Mouse (Mus musculus): Measurements from ENCODE around the gene Erbin. TPM values are rescaled to one million over a fixed set of nuclear protein-coding genes. Genes with fewer than 3 reads are reported as not detected.

Erbin gene
- total RNA-seq, 2 experiments from 2014 or later = 34.7 to 40.1 TPM

- intact Hi-C loops (cut with DNase I) = no loop called here
- no peak for DNase-seq
Observed at GRCm38 (mm10) chr13:103829623-103830135, 90.6 kb downstream of the Erbin start.

DNA sequence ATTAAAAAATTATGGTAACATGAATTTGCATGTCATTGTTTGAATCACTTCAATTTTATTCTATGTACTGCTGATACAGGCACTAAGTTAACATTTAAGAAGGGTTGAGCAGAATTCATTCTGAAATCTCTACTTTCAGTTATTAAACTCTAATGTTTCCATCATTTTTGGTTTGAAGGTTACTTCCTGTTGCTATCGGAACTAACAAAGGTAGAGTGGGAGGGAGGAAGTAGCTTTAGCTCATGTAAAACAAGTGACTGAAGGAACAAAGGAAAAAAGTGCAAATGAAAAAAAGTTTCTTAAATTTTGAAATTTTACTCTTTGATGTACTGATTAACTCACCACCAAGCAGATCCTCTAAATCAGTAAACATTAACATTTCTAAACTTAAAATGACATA, 98.0 kb downstream of the Erbin start:
- intact Hi-C loops (cut with DNase I) = no loop called here

DNA sequence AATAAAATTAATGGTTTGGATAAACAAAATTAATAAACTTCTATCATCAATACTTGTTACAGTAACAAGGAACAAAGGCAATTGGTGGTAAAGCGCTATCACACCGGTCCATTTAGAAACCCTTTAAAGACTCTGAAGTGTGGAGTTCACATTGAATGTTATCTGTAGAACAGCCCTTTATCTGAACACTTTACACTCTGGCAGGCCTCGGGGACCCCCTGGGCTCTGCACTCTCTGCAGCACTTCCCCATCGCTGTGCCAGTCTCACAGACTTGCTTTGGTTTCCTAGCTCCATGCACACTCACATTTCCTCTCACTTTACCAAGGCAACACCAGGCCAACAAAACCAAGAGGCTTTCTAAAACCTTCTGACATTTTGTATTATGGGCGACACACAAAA, 100.9 kb downstream of the Erbin start:
- DNase-seq = no peak
- intact Hi-C loops (cut with DNase I) = no loop called here

More for the DNA sequence above, 98.0 kb downstream of the Erbin start:
- DNase-seq = no peak

DNA sequence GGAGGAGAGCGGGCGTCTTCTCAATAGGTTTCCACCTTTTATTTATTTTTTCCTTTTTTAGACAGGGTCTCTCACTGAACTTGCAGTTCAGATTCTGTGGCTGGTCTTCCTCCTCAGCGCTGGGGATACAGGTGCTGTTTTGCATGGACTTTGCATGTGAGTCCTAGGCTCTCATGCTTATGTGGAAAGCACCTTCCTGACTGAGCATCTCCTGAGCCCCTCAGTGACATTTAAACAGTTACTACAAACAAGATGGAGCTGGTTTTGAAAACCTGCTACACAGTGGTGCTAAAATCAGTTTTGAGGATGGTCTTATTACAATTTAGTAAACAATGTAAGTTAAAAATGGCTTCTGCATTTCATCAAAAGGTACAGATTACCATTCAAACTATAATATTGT, 102.4 kb downstream of the Erbin start:
- no peak for DNase-seq
- intact Hi-C loops (cut with DNase I) = no loop called here

- intact Hi-C loops (cut with DNase I) = no loop called here
- DNase-seq = no peak
Observed at GRCm38 (mm10) chr13:103807464-103807863, 112.8 kb downstream of the Erbin start.

DNA sequence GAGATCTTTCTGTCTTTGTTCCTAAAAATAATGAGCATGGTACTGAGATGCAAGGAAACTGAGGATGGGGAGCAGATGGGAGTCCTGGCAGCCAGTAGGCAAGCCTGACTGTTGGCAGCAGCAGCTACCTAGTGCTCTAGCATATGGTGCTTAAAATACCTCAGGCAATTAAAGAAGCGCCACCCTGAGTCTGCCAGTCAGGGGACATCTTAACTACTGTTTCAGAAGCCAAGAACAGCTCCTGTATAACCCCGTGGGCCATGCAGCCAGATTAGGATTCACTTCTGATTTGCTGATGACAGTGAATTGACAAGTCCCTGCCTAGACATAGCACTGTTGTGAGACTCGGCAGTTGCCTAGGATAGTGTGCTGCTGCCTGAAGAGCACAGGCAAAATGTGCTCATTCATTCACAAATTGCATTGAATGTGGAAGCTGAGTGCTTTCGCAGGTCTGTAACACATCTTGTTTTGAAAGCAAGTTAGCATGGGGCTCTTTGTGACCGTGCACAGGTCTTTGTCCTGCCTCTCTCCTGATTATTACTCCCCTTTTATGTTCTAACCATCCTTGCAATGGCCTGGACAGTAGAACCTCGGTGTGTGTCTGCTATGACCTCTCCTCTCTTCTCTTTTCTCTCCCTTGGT, 114.0 kb downstream of the Erbin start:
- intact Hi-C loops (cut with DNase I) = no loop called here
- DNase-seq = no peak

GRCm38 (mm10) chr13:103803721-103804120, 116.6 kb downstream of the Erbin start:
- intact Hi-C loops (cut with DNase I) = no loop called here

GRCm38 (mm10) chr13:103801021-103801420, 119.3 kb downstream of the Erbin start:
- DNase-seq = no peak
- intact Hi-C loops (cut with DNase I) = no loop called here

More at GRCm38 (mm10) chr13:103803721-103804120, 116.6 kb downstream of the Erbin start:
- no peak for DNase-seq

- no peak for DNase-seq
- intact Hi-C loops (cut with DNase I) = no loop called here
Observed at GRCm38 (mm10) chr13:103794688-103795543, 125.4 kb downstream of the Erbin start.

GRCm38 (mm10) chr13:103779922-103780585, 140.3 kb downstream of the Erbin start:
- DNase-seq = no peak
- intact Hi-C loops (cut with DNase I) = loop anchor here (5.0 kb wide), 1 partner anchor 78 kb away; no protein-coding TSS in a partner anchor

GRCm38 (mm10) chr13:103777126-103777525, 143.2 kb downstream of the Erbin start:
- intact Hi-C loops (cut with DNase I) = no loop called here
- no peak for DNase-seq

GRCm38 (mm10) chr13:103774119-103774757, 146.1 kb downstream of the Erbin start, which contains the start of gene Srek1:
Gene Srek1, minus strand, starts transcription at chr13:103774608.
- DNase-seq = peak; percentile 87 to 90
- intact Hi-C loops (cut with DNase I) = no loop called here

- no peak for DNase-seq
- intact Hi-C loops (cut with DNase I) = no loop called here
Observed at GRCm38 (mm10) chr13:103773407-103774118, 146.8 kb downstream of the Erbin start.

DNA sequence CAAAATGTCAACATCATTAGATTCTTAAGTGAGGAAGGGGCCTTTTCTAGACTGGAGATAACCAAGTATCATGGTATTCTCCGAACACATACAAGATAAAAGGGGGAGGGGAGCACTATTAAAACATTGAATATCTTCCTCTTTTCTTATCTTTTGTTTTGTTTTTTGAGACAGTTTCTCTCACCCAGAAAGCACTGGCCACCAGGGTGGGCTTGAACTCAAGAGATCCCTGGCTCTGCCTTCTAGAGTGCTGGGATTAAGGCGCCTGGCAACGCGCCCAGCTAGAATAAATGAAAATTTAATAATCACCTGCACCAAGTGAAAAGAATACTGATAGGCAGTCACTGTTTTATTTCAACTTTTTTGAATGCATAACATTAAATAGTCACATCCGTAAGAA, 147.4 kb downstream of the Erbin start:
- intact Hi-C loops (cut with DNase I) = no loop called here

GRCm38 (mm10) chr13:103770821-103771220, 149.5 kb downstream of the Erbin start:
- intact Hi-C loops (cut with DNase I) = no loop called here
- DNase-seq = no peak

More for the DNA sequence above, 147.4 kb downstream of the Erbin start:
- no peak for DNase-seq

Other genes starting within 250 kb of the Erbin start
- 10 to 100 TPM; 18.9 to 19.4 TPM for gene Srek1, start 145.9 kb downstream of the Erbin start, total RNA-seq (2021)
- 1 to 10 TPM; 6.9 to 8.2 TPM for gene Nln, start 189.1 kb upstream of the Erbin start, total RNA-seq (2021)
- under 1 TPM; 0.52 to 0.71 TPM for gene Sgtb, start 189.2 kb upstream of the Erbin start, total RNA-seq (2021)

Data from gastrocnemius, postnatal 36 days (tissue).